Mouse (Mus musculus): Measurements from ENCODE around the gene Sin3b.

The Sin3b gene

DNA sequence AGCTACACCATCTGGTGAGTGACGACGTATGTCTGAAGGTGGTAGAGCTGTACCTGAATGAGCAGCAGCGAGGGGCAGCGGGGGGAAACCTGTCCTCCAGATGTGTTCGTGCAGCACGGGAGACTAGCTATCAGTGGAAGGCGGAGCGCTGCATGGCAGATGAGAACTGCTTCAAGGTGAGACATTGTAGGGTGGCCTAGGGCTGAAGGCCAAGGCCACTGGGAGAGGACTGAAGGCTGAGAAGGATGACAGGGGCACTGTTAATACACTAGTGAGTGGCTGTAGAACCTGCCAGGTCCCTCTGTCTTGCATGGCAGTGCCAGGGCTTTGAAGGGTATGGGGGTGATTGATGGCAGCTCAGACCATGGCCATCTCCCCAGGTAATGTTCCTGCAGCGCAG, 30.1 kb downstream of the Sin3b start:
- DNase-seq (ENCODE audit: extremely low spot score, low spot score) = peak; percentile 9

DNA sequence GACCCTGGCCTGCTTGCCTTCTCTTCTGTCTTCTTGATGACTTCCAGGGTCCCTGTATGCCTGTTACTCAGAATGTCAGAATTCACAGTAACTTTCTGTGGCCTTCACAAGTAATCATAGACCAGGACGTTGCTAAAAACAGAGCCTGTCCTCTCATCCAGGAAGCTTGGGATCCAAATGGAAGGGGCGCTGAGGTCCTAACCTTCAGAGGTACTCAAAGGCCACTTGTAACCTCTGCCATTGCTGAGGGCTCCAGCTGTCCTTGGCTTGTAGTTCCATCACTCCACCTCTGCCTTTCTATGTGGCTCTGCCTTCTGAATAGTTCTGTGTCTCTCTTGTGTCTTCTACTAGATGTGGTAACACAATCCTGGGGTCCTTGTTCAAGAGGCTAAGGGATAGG, 30.7 kb downstream of the Sin3b start:
- DNase-seq (ENCODE audit: extremely low spot score, low spot score) = no peak

DNA sequence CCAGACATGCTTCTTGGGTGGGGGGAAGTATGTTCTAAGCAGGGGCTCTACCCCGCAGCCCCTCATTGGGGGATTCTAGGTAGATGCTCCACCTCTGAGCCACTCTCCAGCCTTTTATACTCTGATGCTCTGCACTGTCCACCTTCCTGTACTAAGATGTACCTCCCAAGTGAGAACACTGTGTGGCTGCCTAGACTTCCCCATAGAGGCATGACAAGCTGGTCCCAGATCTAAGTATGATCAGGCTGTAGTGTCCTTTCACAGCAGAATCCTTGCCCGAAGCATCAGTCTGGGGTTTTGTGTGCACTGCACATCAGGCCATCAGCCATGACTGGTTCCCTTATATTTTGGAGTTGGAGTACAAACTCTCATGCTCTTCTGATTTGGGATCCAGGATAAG, 32.9 kb downstream of the Sin3b start:
- peak; percentile 8 for DNase-seq (ENCODE audit: extremely low spot score, low spot score)

DNA sequence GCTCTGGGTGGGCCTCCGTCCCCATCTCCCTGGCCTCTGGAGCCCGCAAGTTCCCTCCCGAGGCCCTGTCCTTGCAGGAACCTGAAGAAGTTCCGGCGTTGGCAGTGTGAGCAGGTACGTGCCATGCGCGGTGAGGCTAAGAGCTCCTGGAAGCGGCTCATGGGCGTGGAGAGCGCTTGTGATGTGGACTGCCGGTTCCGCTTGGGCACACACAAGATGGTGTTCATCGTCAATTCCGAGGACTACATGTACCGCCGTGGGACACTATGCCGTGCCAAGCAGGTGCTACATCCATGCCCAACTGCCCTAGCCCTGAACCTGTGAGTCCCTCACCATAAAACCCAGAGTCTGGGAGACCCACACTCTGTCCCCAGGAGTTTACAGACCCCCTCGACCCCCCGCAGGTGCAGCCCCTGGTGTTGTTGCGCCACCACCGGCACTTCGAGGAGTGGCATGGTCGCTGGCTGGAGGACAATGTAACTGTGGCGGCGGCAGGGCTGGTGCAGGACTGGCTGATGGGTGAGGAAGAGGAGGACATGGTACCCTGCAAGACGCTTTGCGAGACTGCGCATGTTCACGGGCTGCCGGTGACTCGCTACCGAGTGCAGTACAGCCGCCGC, 33.8 kb downstream of the Sin3b start:
- DNase-seq (ENCODE audit: extremely low spot score, low spot score) = no peak

DNA sequence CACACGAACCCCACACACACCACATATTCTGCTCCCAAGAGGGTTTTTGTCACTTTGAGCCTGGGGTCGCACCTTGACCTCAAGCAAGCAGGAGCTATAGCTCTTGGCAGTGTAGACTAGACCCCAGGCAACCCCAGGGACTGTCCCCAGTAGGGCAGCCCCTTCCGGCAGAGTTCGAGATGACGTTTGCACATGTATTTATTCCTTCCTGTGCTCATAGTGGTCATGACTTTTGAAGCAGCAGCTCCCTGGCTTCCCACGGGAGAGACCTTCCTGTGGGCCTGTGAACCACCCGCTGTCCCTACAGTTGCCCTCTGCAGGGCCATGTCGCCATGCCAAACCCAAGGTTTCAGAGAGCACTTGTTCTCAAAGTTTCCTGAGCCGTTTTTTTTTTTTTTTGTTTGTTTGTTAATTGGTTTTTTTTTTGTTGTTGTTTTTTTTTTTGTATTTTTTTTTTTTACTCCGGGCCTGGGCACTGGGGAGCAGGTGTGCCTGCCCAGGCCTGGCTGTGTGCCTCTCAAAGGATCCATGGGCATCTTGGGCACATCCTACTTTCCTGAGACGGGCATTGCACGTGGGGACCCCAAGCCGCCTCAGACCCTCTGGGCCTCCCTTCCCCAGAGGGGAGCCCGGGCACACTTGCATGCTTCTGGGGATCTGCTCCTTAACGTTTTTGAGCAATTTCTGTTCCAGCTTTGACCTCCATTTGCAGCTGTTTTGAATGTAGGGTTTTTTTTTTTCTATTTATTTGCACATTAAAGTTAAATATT, 34.5 kb downstream of the Sin3b start:
- DNase-seq (ENCODE audit: extremely low spot score, low spot score) = no peak

DNA sequence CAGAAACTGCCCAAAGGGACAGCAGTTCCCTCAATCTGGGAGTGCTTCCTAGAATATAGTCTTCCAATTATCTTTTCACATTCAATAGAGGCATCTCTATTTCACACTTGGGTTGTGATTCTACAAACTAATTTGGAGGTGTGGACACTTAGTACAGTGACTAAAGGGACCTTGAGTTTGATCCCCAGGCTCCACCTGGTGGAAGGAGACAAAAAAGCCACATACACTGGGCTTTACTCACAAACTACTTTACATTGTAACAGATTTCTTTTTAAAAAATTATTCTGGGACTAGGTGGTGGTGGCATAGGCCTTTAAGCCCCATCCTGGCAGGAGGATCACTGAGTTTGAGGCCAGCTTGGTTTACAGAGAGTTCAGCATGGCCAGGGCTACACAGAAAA, 35.2 kb downstream of the Sin3b start:
- DNase-seq (ENCODE audit: extremely low spot score, low spot score) = no peak

DNA sequence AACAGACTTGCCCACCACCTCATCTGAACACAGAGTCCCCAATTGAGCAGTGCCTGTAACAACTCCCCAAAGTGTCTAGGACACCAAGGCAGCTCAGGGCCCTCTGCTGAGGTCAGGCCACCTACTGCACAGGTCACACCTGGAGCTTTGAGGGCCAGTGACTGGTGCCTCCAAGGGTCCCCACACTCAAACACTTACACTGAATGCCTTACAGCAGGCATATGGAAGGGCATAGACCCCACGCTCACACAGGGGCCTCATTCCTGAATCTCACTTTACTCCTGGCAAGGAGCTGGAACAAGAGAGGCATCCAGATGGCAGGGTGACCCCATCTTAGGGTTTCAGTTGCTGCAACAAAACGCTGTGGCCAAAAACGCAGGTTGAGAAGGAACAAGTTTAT, 37.1 kb downstream of the Sin3b start:
- DNase-seq (ENCODE audit: extremely low spot score, low spot score) = no peak

DNA sequence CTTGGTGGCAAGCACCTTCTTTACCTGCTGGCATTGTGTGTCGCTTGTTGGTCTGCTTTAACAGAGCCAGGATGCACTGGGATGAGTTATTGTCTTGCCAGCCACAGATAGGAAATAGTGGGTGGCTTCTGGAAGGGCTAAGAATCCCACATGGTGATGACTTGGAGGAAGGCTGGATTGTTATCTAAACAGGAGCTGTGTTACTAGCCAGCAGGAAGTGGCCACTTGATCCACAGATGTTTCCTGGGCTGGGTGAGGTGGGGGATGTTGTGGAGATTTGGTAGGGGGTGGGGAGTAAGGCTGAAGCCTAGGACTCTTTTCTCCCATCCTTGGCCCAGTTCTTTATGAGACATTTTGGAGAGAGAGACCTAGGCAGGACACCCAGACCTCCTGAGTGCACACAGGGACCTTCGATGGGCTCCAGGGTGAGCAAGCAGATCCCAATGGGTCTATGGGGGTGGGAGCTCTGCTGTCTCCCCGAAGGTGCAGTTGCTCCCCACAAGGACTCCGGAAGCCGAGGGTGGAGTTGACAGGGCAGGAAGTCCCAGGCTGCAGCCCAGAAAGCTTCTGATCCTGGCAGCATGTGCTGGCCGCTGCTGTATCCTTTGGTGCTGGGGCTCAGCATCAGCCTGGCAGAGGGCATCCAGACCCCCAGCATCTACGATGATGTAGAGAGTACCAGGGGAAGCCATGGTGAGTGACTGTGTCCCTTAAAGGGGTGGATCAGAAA, 38.4 kb downstream of the Sin3b start, which contains the start of gene F2rl3:
Gene F2rl3, plus strand, starts transcription at position 559 of the 730 bp plus-strand sequence.
- DNase-seq (ENCODE audit: extremely low spot score, low spot score) = no peak

DNA sequence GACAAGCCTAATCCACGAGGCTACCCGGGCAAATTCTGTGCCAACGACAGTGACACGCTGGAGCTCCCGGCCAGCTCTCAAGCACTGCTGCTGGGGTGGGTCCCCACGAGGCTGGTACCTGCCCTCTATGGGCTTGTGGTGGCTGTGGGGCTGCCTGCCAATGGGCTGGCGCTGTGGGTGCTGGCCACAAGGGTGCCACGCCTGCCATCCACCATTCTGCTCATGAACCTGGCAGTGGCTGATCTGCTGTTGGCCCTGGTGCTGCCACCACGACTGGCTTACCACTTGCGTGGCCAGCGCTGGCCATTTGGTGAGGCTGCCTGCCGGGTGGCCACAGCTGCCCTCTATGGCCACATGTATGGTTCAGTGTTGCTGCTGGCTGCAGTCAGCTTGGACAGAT, 39.2 kb downstream of the Sin3b start:
- DNase-seq (ENCODE audit: extremely low spot score, low spot score) = no peak

DNA sequence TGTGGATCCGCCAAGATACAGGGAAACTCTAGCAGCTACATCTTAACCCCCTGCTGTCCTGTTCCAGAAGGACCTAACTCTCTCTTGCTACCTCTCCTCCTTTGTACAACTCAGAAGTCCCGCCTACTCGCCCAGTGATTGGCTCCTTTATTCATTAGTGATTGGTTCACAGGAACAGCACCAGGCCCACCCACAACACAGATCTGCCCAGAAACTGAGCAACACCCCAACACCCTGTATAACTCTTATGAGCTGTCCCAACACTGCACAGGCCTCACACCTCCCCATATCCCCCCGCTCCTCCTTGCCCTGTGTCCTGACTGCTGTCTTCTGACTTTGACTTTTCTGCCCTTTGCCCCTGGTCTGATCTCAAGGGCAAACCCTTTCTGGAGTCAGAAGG, 42.6 kb downstream of the Sin3b start:
- no peak for DNase-seq (ENCODE audit: extremely low spot score, low spot score)

DNA sequence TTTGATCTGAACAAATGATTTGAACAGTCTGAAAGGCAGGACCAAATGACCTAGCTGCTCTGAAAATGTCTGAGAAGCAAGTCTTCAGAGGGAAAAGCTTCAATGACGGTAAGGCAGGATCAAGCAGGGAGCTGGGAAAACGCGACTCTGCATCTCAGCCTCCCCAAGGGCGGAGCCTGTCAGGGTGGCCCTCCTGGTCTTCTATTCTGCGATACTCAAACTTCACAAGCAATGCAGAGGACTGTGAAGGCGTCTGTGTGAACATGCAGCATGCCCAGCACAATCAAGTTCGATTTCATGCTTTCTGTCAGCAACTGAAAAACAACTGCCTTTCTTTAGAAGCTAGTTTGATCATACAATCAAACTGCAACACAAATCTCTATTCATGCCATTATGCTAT, 43.7 kb downstream of the Sin3b start:
- no peak for DNase-seq (ENCODE audit: extremely low spot score, low spot score)

DNA sequence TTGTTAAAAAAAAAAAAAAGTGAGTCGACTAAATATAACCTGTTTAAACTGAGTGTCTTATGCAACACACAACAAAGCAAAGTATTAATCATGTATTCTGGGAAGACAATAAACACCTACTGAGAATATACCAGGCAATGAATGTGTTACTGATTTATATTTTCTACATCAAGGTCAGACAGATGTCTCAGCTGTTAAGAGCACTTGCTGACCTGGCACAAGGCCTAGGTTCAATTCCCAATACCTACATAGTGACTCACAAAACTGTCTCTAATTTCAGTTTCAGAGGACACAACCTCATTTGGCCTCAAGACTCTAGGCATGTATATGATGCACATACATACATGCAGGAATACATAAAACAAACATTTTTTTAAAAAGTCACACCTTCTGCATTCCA, 54.7 kb downstream of the Sin3b start:
- DNase-seq (ENCODE audit: extremely low spot score, low spot score) = no peak

DNA sequence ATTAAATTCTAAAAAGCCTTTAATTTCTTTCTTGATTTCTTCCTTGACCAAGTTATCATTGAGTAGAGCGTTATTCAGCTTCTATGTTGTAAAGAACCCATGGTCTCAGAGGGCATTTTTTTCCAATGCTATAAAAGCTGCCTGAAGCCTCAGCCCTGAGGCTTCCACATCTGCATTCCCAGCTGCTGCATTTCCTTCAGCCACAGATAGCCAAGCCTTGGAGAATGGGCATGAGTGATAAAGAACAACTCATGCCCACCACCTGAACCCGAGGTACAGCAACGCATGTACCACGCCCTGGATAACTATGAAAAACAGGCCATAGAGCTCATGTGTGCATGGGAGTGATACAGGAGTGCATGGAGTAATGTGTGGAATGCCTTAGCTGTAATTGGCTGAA, 57.6 kb downstream of the Sin3b start:
- DNase-seq (ENCODE audit: extremely low spot score, low spot score) = no peak

DNA sequence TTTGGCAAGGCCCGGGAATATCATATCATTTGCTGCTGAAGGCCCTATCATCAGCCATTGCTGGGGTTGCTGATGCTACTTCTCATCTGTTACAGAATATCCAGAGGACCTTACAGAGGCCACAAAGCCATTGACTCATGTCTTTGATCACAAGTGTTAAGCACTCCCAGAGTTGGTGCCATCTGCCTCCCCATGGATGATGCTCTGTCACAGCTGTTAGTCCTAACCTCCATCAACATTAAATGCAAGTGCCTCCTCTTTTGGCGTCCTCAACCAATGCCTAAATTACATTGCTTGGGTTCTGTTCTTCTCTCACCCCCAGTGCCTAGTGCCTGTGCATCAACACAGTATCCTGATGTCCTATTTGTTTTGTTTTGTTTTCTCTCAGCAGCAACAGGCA, 78.5 kb downstream of the Sin3b start:
- no peak for DNase-seq (ENCODE audit: extremely low spot score, low spot score)

Measured in neural tube, embryonic 10.5 days (tissue).